Mouse (Mus musculus): ENCODE results near the gene Pogz.
A peak's percentile ranks its signal among the peaks of the same experiment; 100 is the strongest.

Pogz gene

GRCm38 (mm10) chr3:94837183-94837890, at the start of gene Pogz:
Gene Pogz, plus strand, starts transcription at chr3:94837567.
- DNase-seq = peak; percentile 95

GRCm38 (mm10) chr3:94789071-94789470, 48.3 kb upstream of the Pogz start:
- DNase-seq = no peak

- no peak for DNase-seq
Observed at GRCm38 (mm10) chr3:94789516-94789915, 47.9 kb upstream of the Pogz start.

GRCm38 (mm10) chr3:94792258-94792657, 45.1 kb upstream of the Pogz start:
- no peak for DNase-seq

- DNase-seq = no peak
Observed at GRCm38 (mm10) chr3:94793672-94794071, 43.7 kb upstream of the Pogz start.

GRCm38 (mm10) chr3:94794359-94794758, 43.0 kb upstream of the Pogz start:
- DNase-seq = no peak

- DNase-seq = no peak
Observed at GRCm38 (mm10) chr3:94795596-94796140, 41.7 kb upstream of the Pogz start.

GRCm38 (mm10) chr3:94796181-94796580, 41.2 kb upstream of the Pogz start:
- no peak for DNase-seq

- DNase-seq = no peak
Observed at GRCm38 (mm10) chr3:94804146-94804545, 33.2 kb upstream of the Pogz start.

GRCm38 (mm10) chr3:94804976-94805375, 32.4 kb upstream of the Pogz start:
- DNase-seq = no peak

GRCm38 (mm10) chr3:94808296-94808695, 29.1 kb upstream of the Pogz start:
- DNase-seq = no peak

GRCm38 (mm10) chr3:94811628-94812027, 25.7 kb upstream of the Pogz start:
- peak; percentile 50 for DNase-seq

- no peak for DNase-seq
Observed at GRCm38 (mm10) chr3:94813651-94814050, 23.7 kb upstream of the Pogz start.

- no peak for DNase-seq
Observed at GRCm38 (mm10) chr3:94814063-94814462, 23.3 kb upstream of the Pogz start.

- DNase-seq = no peak
Observed at GRCm38 (mm10) chr3:94814663-94815062, 22.7 kb upstream of the Pogz start.

GRCm38 (mm10) chr3:94815603-94816002, 21.8 kb upstream of the Pogz start:
- DNase-seq = peak; percentile 16

GRCm38 (mm10) chr3:94817731-94818130, 19.6 kb upstream of the Pogz start:
- DNase-seq = no peak

GRCm38 (mm10) chr3:94819452-94820425, 17.6 kb upstream of the Pogz start:
- no peak for DNase-seq

- peak; percentile 19 for DNase-seq
Observed at GRCm38 (mm10) chr3:94821008-94821638, 16.2 kb upstream of the Pogz start.

GRCm38 (mm10) chr3:94822082-94822481, 15.3 kb upstream of the Pogz start:
- DNase-seq = no peak

GRCm38 (mm10) chr3:94824110-94824509, 13.3 kb upstream of the Pogz start:
- DNase-seq = no peak

- no peak for DNase-seq
Observed at GRCm38 (mm10) chr3:94832100-94832499, 5.3 kb upstream of the Pogz start.

- no peak for DNase-seq
Observed at GRCm38 (mm10) chr3:94832701-94833100, 4.7 kb upstream of the Pogz start.
